Mouse (Mus musculus): ENCODE measurements around the gene Cdkl3. TPM values are rescaled to one million over a fixed set of nuclear protein-coding genes. Genes with fewer than 3 reads are reported as not detected.

The Cdkl3 gene
- polyA plus RNA-seq, 1 experiment from 2014 or later: 29.4 TPM

DNA sequence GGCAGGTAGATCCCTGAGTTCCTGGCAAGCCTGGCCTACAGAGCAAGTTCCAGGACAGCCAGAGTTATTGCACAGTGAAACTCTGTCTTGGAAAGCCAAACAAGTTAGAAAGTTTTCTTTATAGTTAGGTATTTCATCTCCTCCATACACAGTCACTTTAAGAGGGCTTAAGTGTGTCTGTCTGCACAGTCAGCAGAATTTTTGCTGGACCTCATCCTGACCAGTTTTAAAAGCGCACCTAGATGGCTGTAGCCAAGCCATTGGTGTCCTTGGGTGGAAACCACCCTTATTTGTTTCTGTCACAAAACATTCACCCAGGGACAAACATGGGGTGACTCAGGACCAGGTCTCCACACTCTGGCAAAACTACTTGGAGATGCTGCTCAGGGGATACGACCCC, 76.6 kb downstream of the Cdkl3 start:
- Histone ChIP-seq H3K9me3 (ENCODE audit: control insufficient read depth, low read length) (no peaks in the 10 kb centered on the region), H3K4me1 (ENCODE audit: control insufficient read depth, insufficient read depth, low read depth, low read length) (no peaks in the 10 kb centered on the region), H3K27ac (ENCODE audit: low read depth, low read length) (no peak overlapping the region), H3K36me3 (ENCODE audit: control insufficient read depth, insufficient read depth, low read length) (no peaks in the 10 kb centered on the region), H3K9ac (ENCODE audit: low read depth, low read length) (no peak overlapping the region), H3K4me3 (ENCODE audit: low read length) (no peak overlapping the region), H3K4me2 (ENCODE audit: low read length) (no peak overlapping the region), H3K27me3 (replicated peaks; ENCODE audit: control insufficient read depth, insufficient read depth, low read length) (no peaks in the 10 kb centered on the region)
- ATAC-seq: no peak
- 100% methylated on average over 2 of the region's 2 CpGs for WGBS

DNA sequence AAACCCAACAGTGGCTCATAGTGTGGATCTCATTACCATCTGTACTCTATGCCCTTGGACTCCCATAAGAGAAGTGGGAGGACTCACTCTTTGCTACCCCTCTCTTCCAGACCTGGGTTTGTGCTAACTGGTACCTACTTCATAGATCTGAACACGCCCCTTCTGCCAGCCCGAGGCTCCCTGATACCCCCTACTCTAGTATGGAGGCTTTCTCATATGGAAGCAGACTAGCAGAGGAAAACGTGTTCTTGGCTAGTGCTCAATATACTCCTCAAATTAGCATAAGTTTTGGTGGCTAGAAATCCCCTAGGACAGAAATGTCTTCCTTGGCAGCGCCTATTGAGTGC, 81.8 kb downstream of the Cdkl3 start:
- Histone ChIP-seq H3K4me3 (ENCODE audit: low read length) (no peak overlapping the region), H3K36me3 (ENCODE audit: control insufficient read depth, insufficient read depth, low read length) (no peaks in the 10 kb centered on the region), H3K9me3 (ENCODE audit: control insufficient read depth, low read length) (no peaks in the 10 kb centered on the region), H3K9ac (ENCODE audit: low read depth, low read length) (no peak overlapping the region), H3K4me1 (ENCODE audit: control insufficient read depth, insufficient read depth, low read depth, low read length) (no peaks in the 10 kb centered on the region; the same call in 1 of the 2 replicates), H3K4me2 (ENCODE audit: low read length) (no peak overlapping the region), H3K27me3 (replicated peaks; ENCODE audit: control insufficient read depth, insufficient read depth, low read length) (no peaks in the 10 kb centered on the region), H3K27ac (ENCODE audit: low read depth, low read length) (peak overlapping the region; percentile 75; the same call in 1 of the 2 replicates)
- peak; percentile 35 for ATAC-seq
- WGBS: 53% methylated on average over 4 of the region's 4 CpGs

DNA sequence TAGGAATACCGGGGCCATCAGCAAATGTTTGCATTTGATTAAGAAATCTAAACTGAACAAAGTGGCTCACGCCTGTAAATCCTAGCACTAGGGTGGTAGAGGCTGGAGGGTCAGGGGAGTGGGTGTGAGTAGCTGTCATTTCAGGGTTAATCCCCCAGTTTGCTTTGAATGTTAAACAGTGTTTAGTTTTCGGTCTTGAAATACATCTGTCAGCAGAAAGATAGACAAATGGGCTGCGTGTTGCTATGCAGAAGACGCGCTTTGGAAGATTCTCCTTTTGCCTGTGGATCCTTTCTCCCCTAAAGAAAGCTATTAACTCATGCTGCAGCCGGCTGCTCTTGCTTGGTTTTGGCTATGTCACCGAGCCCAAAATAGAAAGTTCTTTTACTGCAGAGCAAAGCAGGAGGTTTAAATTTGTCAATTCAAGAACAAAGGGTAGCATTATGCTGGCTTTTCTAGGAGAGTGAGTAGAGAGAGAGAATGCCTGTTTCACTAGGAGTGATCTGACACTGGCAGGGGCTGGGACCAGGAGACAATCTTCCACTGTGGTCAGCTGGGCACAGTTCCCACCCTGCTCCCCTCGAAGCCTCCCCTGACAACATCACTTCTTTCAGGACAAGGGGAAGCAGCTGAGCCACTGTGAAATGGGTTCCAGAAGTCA, 82.3 kb downstream of the Cdkl3 start:
- no peaks in the 10 kb centered on the region for H3K36me3 ChIP-seq (ENCODE audit: control insufficient read depth, insufficient read depth, low read length)
- ATAC-seq: peak; percentile 96
- no peaks in the 10 kb centered on the region; the same call in 1 of the 2 replicates for H3K4me1 ChIP-seq (ENCODE audit: control insufficient read depth, insufficient read depth, low read depth, low read length)
- no peak overlapping the region for H3K9ac ChIP-seq (ENCODE audit: low read depth, low read length)
- 25% methylated on average over 9 of the region's 9 CpGs for WGBS
- H3K27ac ChIP-seq (ENCODE audit: low read depth, low read length): peak overlapping the region; percentile 75
- H3K4me2 ChIP-seq (ENCODE audit: low read length): peak overlapping the region; percentile 22; the same call in 1 of the 2 replicates
- no peaks in the 10 kb centered on the region for H3K9me3 ChIP-seq (ENCODE audit: control insufficient read depth, low read length)
- H3K27me3 ChIP-seq (replicated peaks; ENCODE audit: control insufficient read depth, insufficient read depth, low read length): no peaks in the 10 kb centered on the region
- no peak overlapping the region for H3K4me3 ChIP-seq (ENCODE audit: low read length)

DNA sequence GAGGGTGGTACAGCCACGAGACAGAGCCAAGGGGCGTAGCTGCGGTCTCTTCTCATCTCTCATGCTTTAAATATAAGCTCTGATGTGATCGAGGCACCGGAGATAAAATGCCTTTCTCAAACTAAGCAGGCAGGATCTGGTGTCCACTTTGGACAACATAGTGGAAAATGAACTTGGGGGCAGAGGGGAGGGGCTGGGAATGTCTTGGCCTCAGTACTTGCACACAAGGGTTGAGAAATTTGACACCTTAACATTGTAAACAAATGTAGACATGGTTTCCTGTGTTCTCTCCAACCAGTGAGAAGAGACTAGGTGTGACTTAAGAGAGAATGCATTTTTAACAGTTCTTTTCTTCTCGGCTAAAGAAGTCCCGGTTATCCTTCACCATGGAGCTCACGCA, 85.3 kb downstream of the Cdkl3 start:
- Histone ChIP-seq H3K4me2 (ENCODE audit: low read length) (no peak overlapping the region), H3K9me3 (ENCODE audit: control insufficient read depth, low read length) (no peaks in the 10 kb centered on the region), H3K27ac (ENCODE audit: low read depth, low read length) (no peak overlapping the region), H3K9ac (ENCODE audit: low read depth, low read length) (no peak overlapping the region), H3K4me3 (ENCODE audit: low read length) (no peak overlapping the region), H3K36me3 (ENCODE audit: control insufficient read depth, insufficient read depth, low read length) (no peaks in the 10 kb centered on the region), H3K27me3 (replicated peaks; ENCODE audit: control insufficient read depth, insufficient read depth, low read length) (no peaks in the 10 kb centered on the region), H3K4me1 (ENCODE audit: control insufficient read depth, insufficient read depth, low read depth, low read length) (no peaks in the 10 kb centered on the region; the same call in 1 of the 2 replicates)
- no peak for ATAC-seq
- 76% methylated on average over 8 of the region's 8 CpGs for WGBS

DNA sequence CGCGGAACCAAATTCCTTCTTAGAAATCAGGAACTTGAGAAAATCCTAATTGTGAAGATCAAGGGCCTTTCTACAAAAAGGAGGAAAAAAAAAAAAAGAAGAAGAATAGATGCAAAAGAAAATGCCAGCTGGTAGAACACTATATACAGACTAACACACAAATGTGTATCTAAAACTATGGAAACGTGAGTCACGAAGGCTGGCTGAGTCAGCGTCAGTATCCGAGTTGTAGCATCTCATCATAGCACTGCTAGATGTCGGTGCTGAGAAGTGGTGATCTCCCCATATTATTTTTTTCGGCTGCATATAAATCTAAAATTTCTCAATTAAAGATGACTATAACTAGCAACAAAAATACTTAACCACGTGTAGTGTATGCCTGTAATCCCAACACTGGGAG, 87.2 kb downstream of the Cdkl3 start:
- Histone ChIP-seq H3K27ac (ENCODE audit: low read depth, low read length) (no peak overlapping the region), H3K27me3 (replicated peaks; ENCODE audit: control insufficient read depth, insufficient read depth, low read length) (no peaks in the 10 kb centered on the region), H3K4me2 (ENCODE audit: low read length) (no peak overlapping the region), H3K9me3 (ENCODE audit: control insufficient read depth, low read length) (no peaks in the 10 kb centered on the region), H3K4me1 (ENCODE audit: control insufficient read depth, insufficient read depth, low read depth, low read length) (no peaks in the 10 kb centered on the region; the same call in 1 of the 2 replicates), H3K4me3 (ENCODE audit: low read length) (no peak overlapping the region), H3K9ac (ENCODE audit: low read depth, low read length) (no peak overlapping the region), H3K36me3 (ENCODE audit: control insufficient read depth, insufficient read depth, low read length) (no peaks in the 10 kb centered on the region)
- ATAC-seq: no peak
- 89% methylated on average over 9 of the region's 9 CpGs for WGBS

DNA sequence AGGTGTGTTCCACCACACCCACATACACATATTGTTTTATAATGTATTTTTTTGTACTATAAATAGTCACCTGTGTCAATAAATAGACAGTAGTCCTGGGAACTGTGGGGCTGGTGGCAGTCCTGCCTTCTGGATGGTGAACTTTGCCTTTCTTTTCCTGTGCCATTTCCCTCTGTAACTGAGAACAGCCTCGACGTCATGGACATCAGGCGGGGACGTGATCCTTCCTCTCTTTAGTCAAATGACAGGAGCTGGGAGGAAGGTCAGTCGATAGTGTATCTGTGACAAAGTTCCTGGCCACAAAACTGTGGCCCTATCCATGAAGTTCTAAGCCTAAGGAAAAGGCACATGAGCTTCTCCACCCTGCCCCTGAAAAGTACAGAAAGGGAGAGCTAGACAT, 90.5 kb downstream of the Cdkl3 start:
- Histone ChIP-seq H3K27me3 (replicated peaks; ENCODE audit: control insufficient read depth, insufficient read depth, low read length) (no peaks in the 10 kb centered on the region), H3K9me3 (ENCODE audit: control insufficient read depth, low read length) (no peaks in the 10 kb centered on the region), H3K4me1 (ENCODE audit: control insufficient read depth, insufficient read depth, low read depth, low read length) (peaks cover 6% of the 10 kb centered on the region), H3K36me3 (ENCODE audit: control insufficient read depth, insufficient read depth, low read length) (no peaks in the 10 kb centered on the region), H3K27ac (ENCODE audit: low read depth, low read length) (no peak overlapping the region), H3K9ac (ENCODE audit: low read depth, low read length) (no peak overlapping the region), H3K4me3 (ENCODE audit: low read length) (no peak overlapping the region), H3K4me2 (ENCODE audit: low read length) (no peak overlapping the region)
- no peak for ATAC-seq
- 64% methylated on average over 5 of the region's 5 CpGs for WGBS

DNA sequence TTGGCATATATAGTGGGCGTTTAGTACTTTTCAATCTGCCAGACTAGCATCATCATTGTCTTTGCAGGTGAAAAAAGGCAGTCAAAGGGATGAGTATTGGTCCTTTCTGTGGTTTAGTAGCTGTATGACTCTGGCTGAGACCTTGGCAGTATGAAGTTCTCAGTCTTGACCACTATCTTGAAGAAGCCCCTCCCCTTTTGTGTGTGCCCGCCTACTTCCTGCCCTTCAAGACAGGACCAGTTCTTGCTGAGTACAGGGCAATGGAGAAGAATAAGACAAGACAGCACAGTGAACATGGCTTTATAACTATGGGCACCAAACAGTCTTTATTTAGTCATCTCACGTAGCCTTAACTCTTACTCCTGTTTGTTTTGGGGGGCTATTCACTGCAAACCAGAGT, 93.0 kb downstream of the Cdkl3 start:
- WGBS: 76% methylated on average over 3 of the region's 3 CpGs
- H3K27me3 ChIP-seq (replicated peaks; ENCODE audit: control insufficient read depth, insufficient read depth, low read length): no peaks in the 10 kb centered on the region
- no peak overlapping the region for H3K27ac ChIP-seq (ENCODE audit: low read depth, low read length)
- peaks cover 26% of the 10 kb centered on the region for H3K4me1 ChIP-seq (ENCODE audit: control insufficient read depth, insufficient read depth, low read depth, low read length)
- no peak overlapping the region for H3K9ac ChIP-seq (ENCODE audit: low read depth, low read length)
- no peak overlapping the region for H3K4me2 ChIP-seq (ENCODE audit: low read length)
- H3K36me3 ChIP-seq (ENCODE audit: control insufficient read depth, insufficient read depth, low read length): no peaks in the 10 kb centered on the region
- H3K9me3 ChIP-seq (ENCODE audit: control insufficient read depth, low read length): no peaks in the 10 kb centered on the region
- no peak overlapping the region for H3K4me3 ChIP-seq (ENCODE audit: low read length)
- no peak for ATAC-seq

DNA sequence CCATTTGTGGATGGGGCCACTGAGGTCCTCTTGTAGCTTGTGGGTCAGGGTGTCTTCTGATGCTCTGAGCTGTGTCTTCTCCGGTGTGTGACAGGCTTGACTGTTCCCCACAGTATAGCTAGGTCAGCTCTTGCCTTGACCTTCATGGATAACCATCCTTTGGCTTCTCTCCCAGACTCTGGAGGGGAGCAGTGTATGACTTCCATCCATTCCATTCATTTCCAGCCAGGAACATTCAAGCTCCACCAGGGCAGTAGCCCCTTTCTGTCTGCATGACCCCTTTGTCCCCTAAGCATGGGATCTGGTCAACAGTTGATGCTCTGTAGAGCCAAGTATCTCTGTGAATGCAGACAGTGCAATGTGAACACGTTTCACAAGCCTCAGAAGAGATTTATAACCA, 93.6 kb downstream of the Cdkl3 start:
- H3K9me3 ChIP-seq (ENCODE audit: control insufficient read depth, low read length): no peaks in the 10 kb centered on the region
- H3K36me3 ChIP-seq (ENCODE audit: control insufficient read depth, insufficient read depth, low read length): no peaks in the 10 kb centered on the region
- peak overlapping the region; percentile 100 for H3K27ac ChIP-seq (ENCODE audit: low read depth, low read length)
- 58% methylated on average over 2 of the region's 2 CpGs for WGBS
- H3K9ac ChIP-seq (ENCODE audit: low read depth, low read length): peak overlapping the region; percentile 99
- no peak overlapping the region; the same call in 1 of the 2 replicates for H3K4me3 ChIP-seq (ENCODE audit: low read length)
- peak overlapping the region; percentile 91 for H3K4me2 ChIP-seq (ENCODE audit: low read length)
- no peaks in the 10 kb centered on the region for H3K27me3 ChIP-seq (replicated peaks; ENCODE audit: control insufficient read depth, insufficient read depth, low read length)
- no peak for ATAC-seq
- H3K4me1 ChIP-seq (ENCODE audit: control insufficient read depth, insufficient read depth, low read depth, low read length): peaks cover 26% of the 10 kb centered on the region

DNA sequence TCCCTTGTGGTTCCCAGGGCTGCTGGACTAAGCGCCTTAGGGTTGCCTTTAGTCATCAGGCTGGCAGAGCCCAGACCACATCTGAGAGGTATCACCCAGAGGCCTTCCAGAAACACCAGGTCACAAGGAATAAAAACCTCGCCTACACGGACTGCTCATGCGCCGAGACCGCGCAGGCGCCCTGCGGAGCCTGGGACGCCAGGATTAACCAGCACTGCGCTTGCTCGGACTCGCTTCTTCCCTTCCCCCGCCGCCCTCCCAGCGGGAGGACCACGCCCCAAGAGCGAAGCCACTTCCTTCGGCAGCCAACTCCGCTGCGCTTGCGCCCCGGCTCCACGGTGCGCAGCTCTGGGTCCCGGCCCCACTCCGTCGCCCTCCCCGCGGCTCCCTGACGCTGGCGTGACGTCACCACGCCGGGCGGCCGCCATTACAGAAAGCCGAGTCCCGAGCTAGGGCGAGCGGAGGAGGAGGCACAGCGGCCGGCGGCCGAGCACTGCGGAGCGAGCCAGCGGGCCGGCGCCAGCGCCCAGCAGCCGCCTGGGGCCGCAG, 94.5 kb downstream of the Cdkl3 start, which contains the start of gene Ppp2ca:
Ppp2ca (plus strand) TSS at position 284 of the 549 bp plus-strand sequence.
- WGBS: under 1% methylated on average over 44 of the region's 53 CpGs
- Histone ChIP-seq H3K27me3 (replicated peaks; ENCODE audit: control insufficient read depth, insufficient read depth, low read length) (no peaks in the 10 kb centered on the region), H3K9me3 (ENCODE audit: control insufficient read depth, low read length) (no peaks in the 10 kb centered on the region), H3K27ac (ENCODE audit: low read depth, low read length) (peak within 1 kb of the TSS; percentile 100), H3K4me1 (ENCODE audit: control insufficient read depth, insufficient read depth, low read depth, low read length) (peaks cover 31% of the 10 kb centered on the region), H3K36me3 (ENCODE audit: control insufficient read depth, insufficient read depth, low read length) (no peaks in the 10 kb centered on the region), H3K4me3 (ENCODE audit: low read length) (peak within 1 kb of the TSS; percentile 91), H3K9ac (ENCODE audit: low read depth, low read length) (peak within 1 kb of the TSS; percentile 99), H3K4me2 (ENCODE audit: low read length) (peak within 1 kb of the TSS; percentile 91)
- ATAC-seq: peak; percentile 99
